In the genomic region with DNA sequence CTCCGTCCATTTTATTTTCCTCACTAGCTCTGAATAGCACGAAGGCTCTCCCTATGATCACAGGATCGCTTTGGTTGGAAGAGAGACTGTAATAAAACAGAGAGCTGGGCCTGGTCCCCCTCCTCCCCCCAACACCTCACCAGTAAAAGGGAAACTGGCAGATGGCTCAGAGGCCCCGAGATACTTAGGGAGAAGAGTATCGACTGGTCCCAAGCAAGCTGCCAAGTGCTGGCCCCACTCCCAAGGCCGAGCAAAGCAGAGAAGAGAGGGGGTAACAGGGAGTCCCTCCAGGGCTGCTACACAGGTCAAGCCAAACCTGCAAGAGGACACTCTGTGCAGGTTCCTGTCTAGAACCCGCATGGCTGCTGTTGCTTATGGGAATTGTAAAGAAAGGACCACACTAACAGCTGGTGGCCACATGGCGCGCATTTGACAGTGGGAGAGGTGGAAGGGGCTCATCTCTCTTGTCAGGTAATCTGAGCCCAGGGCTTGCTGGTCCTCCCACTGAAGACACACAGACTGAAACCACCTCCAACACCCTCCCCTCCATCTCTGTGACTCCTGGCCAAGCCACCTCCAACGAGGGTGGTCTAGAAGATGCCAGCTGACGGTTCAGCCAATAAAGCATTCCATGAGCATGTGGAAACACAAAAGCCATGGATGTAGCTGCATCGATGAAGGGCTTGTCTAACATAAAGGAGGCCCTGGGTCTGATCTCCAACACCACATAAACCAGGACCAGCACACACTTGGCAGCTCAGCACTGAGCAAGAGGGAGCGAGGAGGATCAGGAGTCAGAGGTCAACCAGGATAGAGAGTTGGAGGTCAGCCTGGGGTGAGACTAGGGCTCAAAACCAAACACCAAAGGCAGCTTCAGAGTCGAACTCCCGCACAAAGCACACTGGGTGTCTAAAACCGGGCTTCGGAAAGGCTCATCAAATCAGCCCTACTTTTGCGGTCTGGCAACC, we compare ENCODE assay signal across 9 mouse cellular contexts. TPM values are rescaled to one million over a fixed set of nuclear protein-coding genes. Genes with fewer than 3 reads are reported as not detected.
DNase-seq lines count a peak whose midpoint lies in the region; ATAC-seq and TF ChIP-seq lines count a peak whose summit lies in the region.
"Had no signal": no experiment of that assay in that cellular context is flagged by ENCODE, and none has a peak within 500 bp of the region (broad histone marks: within the 10 kb centered on the region; RNA-seq: fewer than 3 reads in every experiment).

No protein-coding gene starts in this region.

- 0 out of 2 replicates have a peak, but pooled peaks have one; percentile 30 for ATAC-seq in heart, postnatal 0 days (ENCODE audit: insufficient read depth, low read depth)
- ATAC-seq in midbrain, embryonic 14.5 days (ENCODE audit: low FRiP score, low TSS enrichment), result no peak

- H3K27ac ChIP-seq in heart, postnatal 0 days (ENCODE audit: low read depth), result no peak overlapping the region
- no peak overlapping the region for H3K27ac ChIP-seq in midbrain, embryonic 14.5 days (replicated peaks; ENCODE audit: low read depth, low read length)

- H3K4me2 ChIP-seq in heart, postnatal 0 days (ENCODE audit: low read depth, low read length), result no peak overlapping the region
- H3K4me2 ChIP-seq in midbrain, embryonic 14.5 days (ENCODE audit: low read length), result no peak overlapping the region

- peaks cover 26% of the 10 kb centered on the region for H3K4me1 ChIP-seq in heart, postnatal 0 days (ENCODE audit: control insufficient read depth, insufficient read depth)
- H3K4me1 ChIP-seq in midbrain, embryonic 14.5 days (ENCODE audit: control insufficient read depth, insufficient read depth, low read length), result 0 out of 2 replicates have a peak, but pooled peaks cover 3% of the 10 kb centered on the region

- H3K9ac ChIP-seq in heart, postnatal 0 days (replicated peaks; ENCODE audit: low read depth, low read length), result no peak overlapping the region
- H3K9ac ChIP-seq in midbrain, embryonic 14.5 days (replicated peaks; ENCODE audit: low read length), result no peak overlapping the region

- no peak overlapping the region for H3K4me3 ChIP-seq in heart, postnatal 0 days (ENCODE audit: low read depth, low read length)
- no peak overlapping the region for H3K4me3 ChIP-seq in midbrain, embryonic 14.5 days (replicated peaks; ENCODE audit: low read depth, low read length)

- no peaks in the 10 kb centered on the region for H3K27me3 ChIP-seq in heart, postnatal 0 days (ENCODE audit: control insufficient read depth, insufficient read depth, low read length)
- no peaks in the 10 kb centered on the region for H3K27me3 ChIP-seq in midbrain, embryonic 14.5 days (ENCODE audit: control insufficient read depth, insufficient read depth, low read length)

- no peak for DNase-seq in heart, postnatal 0 days (ENCODE audit: low spot score)
- no peak for DNase-seq in heart, adult 9 months (ENCODE audit: low spot score in 2 of 2)
- DNase-seq in embryo, embryonic 10 days (ENCODE audit: low spot score), result peak; percentile 77
- peak; percentile 60 for DNase-seq in gastrocnemius, postnatal 14 days
- DNase-seq in midbrain, embryonic 14.5 days, result peak; percentile 49
- DNase-seq in layer of hippocampus, adult 9-11 months, result no peak
- no peak for DNase-seq in spleen, adult 18-20 months
- no peak for DNase-seq in thymus, postnatal 10 days (ENCODE audit: low spot score in 2 of 2)

- no peak for TF ChIP-seq CTCF in heart, postnatal 0 days (IDR thresholded peaks at IDR 0.05; ENCODE audit: low read depth)

- no peaks in the 10 kb centered on the region for H3K36me3 ChIP-seq in heart, postnatal 0 days (replicated peaks; ENCODE audit: control insufficient read depth, insufficient read depth, low read length)
- H3K36me3 ChIP-seq in midbrain, embryonic 14.5 days (ENCODE audit: control insufficient read depth, insufficient read depth, low read length), result no peaks in the 10 kb centered on the region

- intact Hi-C loops in gastrocnemius, postnatal 14 days (cut with DNase I; ENCODE audit: low total_unique reads), result no loop called here

- TF ChIP-seq EP300 in heart, postnatal 0 days (IDR thresholded peaks at IDR 0.05; ENCODE audit: low read depth), result no peak

- H3K9me3 ChIP-seq in heart, postnatal 0 days (replicated peaks; ENCODE audit: control insufficient read depth, low read length), result peaks cover 6% of the 10 kb centered on the region; the same call in 1 of the 2 replicates
- H3K9me3 ChIP-seq in midbrain, embryonic 14.5 days (ENCODE audit: control insufficient read depth, low read length), result no peaks in the 10 kb centered on the region

- 60% methylated on average over 18 of the region's 18 CpGs for WGBS in heart, postnatal 0 days
- WGBS in midbrain, embryonic 14.5 days, result 37% methylated on average over 18 of the region's 18 CpGs

RNA-seq across cellular contexts. Expression of gene Ror2, which starts 49.2 kb away (rescaled TPM):
- 19.1 and 38.6 TPM in 2 replicates for total RNA-seq in heart, postnatal 0 days (2014; rRNA removed; ENCODE audit: low replicate concordance)
- 5.8 and 6.6 TPM in 2 replicates for polyA plus RNA-seq in heart, postnatal 0 days (2015; fragmentation: Nextera tagmentation; extraction: Ambion mirVana)
- 1 to 10 TPM; 2.4 to 2.5 TPM for total RNA-seq in gastrocnemius, postnatal 14 days (2021)
- polyA plus RNA-seq in midbrain, embryonic 14.5 days (2014; fragmentation: Nextera tagmentation; extraction: Ambion mirVana), result 0.82 and 3.2 TPM in 2 replicates
- total RNA-seq: MEL had no signal

Comparison
In these comparisons a context has a peak if more than half of its experiments do, and no peak if none do; other contexts are left out.
1. DNase-seq: peak in embryo, embryonic 10 days (single experiment), gastrocnemius, postnatal 14 days (single experiment) and midbrain, embryonic 14.5 days (single experiment); none in heart, postnatal 0 days (single experiment), heart, adult 9 months (0 of 2), layer of hippocampus, adult 9-11 months (single experiment), spleen, adult 18-20 months (0 of 2) and thymus, postnatal 10 days (0 of 2).